24 mouse cellular contexts compared by ENCODE assay signal in genomic region chr1:43201796-43202195, GRCm38 (mm10). TPM values are rescaled to one million over a fixed set of nuclear protein-coding genes. Genes with fewer than 3 reads are reported as not detected.
"Had no signal": no experiment of that assay in that cellular context is flagged by ENCODE, and none has a peak within 500 bp of the region (broad histone marks: within the 10 kb centered on the region; RNA-seq: fewer than 3 reads in every experiment).

No protein-coding gene starts in this region.

- H3K9ac ChIP-seq: hindbrain, embryonic 12.5 days; hindbrain, embryonic 14.5 days; intestine, embryonic 15.5 days; limb, embryonic 12.5 days; liver, embryonic 13.5 days; liver, embryonic 15.5 days; liver, postnatal 0 days had no signal

- H3K27ac ChIP-seq: hindbrain, embryonic 12.5 days; hindbrain, embryonic 14.5 days; intestine, embryonic 15.5 days; layer of hippocampus, adult 2 months; limb, embryonic 10.5 days; limb, embryonic 12.5 days; liver, embryonic 13.5 days; liver, embryonic 15.5 days had no signal

- DNase-seq: gastrocnemius, postnatal 14 days; gastrocnemius, postnatal 36 days; heart, adult 18-20 months; kidney, adult 18-20 months; kidney, adult 8-10 months; kidney, postnatal 25 days; kidney, postnatal 4 days; liver; liver, embryonic 13.5 days; liver, postnatal 0 days had no signal

- H3K4me3 ChIP-seq: heart, embryonic 10.5 days; hindbrain, embryonic 12.5 days; intestine, embryonic 15.5 days; layer of hippocampus, adult 2 months; left cerebral cortex, adult 2 months; limb, embryonic 10.5 days; limb, embryonic 12.5 days; liver, embryonic 13.5 days; liver, embryonic 15.5 days had no signal

- H3K9me3 ChIP-seq: heart, embryonic 10.5 days; hindbrain, embryonic 12.5 days; intestine, embryonic 15.5 days; limb, embryonic 10.5 days; limb, embryonic 12.5 days; liver, embryonic 13.5 days; liver, embryonic 15.5 days had no signal

- ATAC-seq: hindbrain, embryonic 16.5 days; inflammation-experienced regulatory T-cells, adult 6 months; intestine, embryonic 15.5 days; intestine, postnatal 0 days; liver, postnatal 0 days had no signal

- H3K36me3 ChIP-seq: heart, embryonic 10.5 days; hindbrain, embryonic 12.5 days; intestine, embryonic 15.5 days; limb, embryonic 10.5 days; limb, embryonic 12.5 days; liver, embryonic 13.5 days; liver, embryonic 15.5 days had no signal

- H3K27me3 ChIP-seq: hindbrain, embryonic 12.5 days; intestine, embryonic 15.5 days; limb, embryonic 12.5 days; liver, embryonic 13.5 days; liver, embryonic 15.5 days had no signal

- H3K4me1 ChIP-seq: hindbrain, embryonic 12.5 days; limb, embryonic 10.5 days; limb, embryonic 12.5 days; liver, embryonic 13.5 days; liver, embryonic 15.5 days had no signal

- H3K4me2 ChIP-seq: hindbrain, embryonic 12.5 days; hindbrain, embryonic 14.5 days; intestine, embryonic 15.5 days; limb, embryonic 12.5 days; liver, embryonic 11.5 days; liver, embryonic 13.5 days; liver, embryonic 15.5 days had no signal

RNA-seq across cellular contexts. Expression of gene Fhl2, which starts 5.0 kb away (rescaled TPM):
- total RNA-seq: hematopoietic stem cell, adult 5-6 weeks had no signal
